Mouse (Mus musculus) frontal cortex, postnatal 25 days (tissue): ENCODE data around the gene Vsnl1.

Experiments
- DNase-seq, 2 experiments: peaks; one replicate each; pipeline ENCODE4 v3.0.0; 2022; ENCODE audit warnings: low spot score in 2 of 2

The Vsnl1 gene

DNA sequence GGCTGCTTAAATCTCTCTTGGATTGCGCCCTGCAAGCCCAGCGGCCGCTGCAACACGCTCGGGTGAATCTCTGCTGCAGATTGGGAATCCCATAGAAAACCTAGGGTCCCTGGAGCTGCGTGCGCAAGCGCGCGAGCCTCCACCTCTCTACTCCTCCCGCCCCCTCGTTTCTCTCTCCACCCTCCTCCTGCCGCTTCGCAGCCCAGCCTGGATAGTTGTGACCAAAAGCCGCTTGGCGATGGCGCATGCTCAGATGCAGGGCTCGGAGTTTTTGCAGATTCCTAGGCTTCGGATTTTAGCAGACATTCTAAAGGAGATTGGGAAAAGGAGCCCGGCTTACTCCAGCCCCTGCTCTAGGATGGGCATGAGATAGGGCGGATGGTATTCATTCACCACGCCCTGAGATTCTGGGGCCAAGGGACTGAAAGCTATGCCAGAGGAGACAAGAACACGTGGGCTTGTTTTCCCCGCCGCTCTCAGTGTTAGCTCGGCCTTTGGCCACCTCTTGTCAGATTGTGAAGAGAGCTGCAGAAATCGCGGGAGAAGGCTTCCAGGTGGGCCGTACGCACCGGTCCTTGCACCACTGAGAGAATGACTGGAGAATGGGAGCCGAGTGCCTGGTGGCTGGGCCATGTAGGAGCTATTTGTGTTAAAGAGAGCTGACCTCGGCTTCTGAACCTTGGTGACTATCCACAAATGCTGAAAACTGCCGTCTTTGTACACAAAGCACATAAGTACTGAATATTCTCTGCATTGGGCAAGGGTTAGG, at the start of gene Vsnl1:
Gene Vsnl1, minus strand, starts transcription at position 117 of the 769 bp plus-strand sequence.
- peak; percentile 70 to 81 for DNase-seq

DNA sequence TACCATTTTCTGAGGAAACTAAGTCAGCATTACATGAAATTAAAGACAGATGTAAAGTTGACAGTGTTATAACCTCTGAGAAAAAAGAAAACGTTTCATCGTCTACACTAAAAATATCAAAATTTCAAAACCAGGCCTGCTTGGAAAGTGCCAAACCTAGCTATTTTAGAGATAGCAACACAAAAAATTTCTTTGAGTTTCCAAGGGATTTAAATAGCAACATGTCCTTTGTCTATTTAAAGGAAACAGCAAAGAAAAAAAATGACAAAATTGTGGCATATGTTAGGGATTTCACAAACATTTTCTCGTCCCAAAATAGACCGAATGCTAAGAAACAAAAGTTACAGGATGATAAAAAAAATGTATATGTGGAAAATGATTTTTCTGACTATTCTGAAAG, 20.2 kb upstream of the Vsnl1 start:
- DNase-seq, result no peak

DNA sequence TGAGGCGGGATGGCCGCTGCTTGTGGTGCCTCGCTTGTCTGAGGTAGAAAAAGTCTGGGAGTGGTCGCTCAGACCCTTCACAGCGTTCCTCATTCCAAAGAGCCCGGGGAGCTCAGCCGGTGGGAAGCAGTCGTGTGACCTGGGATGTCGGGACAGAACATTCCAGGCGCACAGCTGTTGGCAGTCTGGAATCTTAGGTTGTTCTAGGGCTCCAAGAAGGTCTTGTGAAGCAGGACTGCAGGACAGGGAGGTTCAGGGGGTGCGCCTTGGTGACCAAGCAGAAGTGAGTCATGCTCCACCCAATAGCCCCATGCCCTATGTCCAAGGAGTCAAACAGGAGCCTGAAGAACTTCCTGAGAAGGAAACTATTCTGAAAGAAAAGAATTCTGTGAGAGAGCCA, 19.8 kb upstream of the Vsnl1 start:
- no peak for DNase-seq

DNA sequence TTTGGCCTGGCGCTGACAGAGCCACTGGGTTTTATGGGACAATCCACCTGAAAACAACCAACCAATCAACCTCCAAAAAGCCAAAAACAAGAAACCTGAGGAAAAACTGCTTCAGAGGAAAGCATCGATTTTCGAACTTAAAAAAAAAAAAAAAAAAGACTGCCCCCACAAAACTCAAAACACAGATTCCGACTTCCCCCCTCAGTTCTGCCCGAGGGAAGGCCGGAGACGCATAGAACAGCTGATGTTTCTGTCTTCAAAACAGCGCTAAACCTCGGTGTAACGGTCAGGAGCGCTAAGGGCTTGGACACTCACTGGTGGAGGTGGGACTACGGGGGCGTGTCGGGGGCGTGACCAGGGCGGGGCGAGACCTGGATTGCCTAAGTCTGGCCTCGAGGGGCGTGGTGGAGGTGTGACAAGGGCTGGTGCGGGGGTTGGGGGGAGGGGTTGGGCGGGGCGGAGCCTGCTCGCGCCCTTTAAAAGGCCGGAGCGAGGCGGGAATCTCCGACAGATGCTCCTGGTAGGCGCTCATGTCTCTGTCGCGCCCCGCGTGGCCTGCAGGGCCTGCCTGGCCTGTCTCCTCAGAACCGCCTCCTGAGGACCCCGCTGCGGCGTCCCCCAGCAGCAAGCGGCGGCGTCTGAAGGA, 19.3 kb upstream of the Vsnl1 start, which contains the start of gene Rad51ap2:
Gene Rad51ap2, plus strand, starts transcription at position 531 of the 646 bp plus-strand sequence.
- peak; percentile 64 to 70 for DNase-seq

DNA sequence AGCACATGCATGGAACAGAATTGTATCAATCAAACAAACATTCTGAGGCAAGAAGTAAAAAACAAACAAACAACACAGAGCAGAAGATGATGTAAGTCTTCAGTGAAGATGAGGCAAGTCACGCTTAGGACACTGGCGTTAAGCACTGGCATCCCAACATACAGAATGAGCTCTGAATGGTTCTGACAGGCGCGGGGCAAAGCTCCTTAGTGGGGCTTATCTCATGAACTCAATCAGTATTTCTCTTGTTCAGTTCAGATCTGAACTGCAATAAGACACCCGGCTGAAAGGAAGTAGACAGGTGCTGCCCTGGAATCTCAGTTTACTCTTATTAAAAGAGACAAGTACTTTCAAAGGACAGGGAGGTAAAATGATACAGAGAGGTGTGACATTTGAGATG, 17.7 kb upstream of the Vsnl1 start:
- DNase-seq, result no peak

DNA sequence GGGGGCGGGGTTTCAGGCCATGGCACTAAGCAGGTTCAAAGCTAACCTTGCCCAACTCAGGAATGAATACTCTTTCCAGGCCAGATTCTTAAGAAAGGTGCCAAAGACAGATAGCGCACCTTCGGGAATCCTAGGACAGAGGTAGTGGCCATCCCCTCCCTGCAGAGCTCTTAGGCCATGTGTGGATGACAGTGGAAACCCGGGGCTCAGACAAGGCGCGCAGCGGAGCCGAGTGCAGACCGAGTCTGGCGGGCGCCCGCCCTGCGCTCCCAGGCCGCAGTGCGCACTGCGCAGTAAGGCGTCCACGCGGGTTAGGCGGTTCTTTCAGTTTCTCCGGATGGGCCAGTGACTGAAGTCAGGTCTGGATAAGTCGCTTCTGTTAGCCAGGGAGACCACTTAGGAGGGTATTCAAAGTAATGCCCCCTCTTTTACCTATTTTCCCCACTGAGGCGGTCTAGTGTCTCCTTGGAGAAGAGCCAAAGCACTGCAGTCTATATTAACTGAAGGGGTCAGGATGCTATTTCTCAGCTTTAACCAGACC, 1.6 kb upstream of the Vsnl1 start:
- no peak for DNase-seq

DNA sequence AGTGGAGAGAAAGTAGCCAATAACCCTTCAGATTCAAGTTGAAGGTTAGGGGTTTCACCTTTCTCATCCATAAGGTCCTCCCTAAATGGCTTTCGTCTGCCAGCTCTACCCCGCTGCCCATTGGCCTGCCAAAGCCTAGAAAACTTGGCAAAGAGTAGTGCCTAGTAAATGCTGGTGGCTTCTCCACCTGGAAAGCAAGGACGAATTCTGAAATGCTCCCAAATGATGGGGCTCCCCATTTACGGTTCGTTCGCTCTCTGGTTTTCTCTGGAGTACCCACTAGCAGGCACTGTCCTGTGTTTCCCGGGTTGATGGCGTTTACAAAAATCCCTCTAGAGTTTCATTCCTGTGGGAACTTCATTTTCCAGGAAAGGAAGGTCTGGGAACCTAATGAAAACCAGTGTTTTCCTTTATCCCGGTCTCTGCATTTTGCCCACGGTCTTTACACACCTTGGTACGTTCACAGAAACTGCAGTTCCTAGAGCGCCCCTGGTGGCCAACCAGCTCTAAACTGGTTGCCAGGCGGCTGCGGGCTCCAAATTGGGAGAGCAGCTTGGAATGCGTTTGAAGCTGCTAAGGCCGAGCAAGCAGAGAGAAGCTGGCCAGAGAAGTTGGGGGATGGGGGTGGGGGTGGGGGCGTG, 973 bp upstream of the Vsnl1 start:
- DNase-seq, result peak; percentile 58 to 77

DNA sequence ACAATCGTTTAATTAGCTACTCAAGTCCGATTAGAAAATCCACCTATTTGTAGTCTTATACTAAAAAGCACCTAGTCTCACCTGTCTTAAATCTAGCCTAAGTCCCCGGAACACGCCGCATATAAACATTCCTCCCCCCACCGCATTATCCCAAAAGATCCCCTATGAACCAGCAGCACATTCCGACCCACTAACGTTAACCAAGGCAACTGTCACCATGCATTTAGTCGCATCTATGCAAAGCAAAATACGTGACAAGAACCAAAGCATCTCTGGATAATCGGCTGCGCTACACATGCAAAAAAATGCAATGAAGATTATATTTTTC, 426 bp downstream of the Vsnl1 start:
- DNase-seq, result no peak

DNA sequence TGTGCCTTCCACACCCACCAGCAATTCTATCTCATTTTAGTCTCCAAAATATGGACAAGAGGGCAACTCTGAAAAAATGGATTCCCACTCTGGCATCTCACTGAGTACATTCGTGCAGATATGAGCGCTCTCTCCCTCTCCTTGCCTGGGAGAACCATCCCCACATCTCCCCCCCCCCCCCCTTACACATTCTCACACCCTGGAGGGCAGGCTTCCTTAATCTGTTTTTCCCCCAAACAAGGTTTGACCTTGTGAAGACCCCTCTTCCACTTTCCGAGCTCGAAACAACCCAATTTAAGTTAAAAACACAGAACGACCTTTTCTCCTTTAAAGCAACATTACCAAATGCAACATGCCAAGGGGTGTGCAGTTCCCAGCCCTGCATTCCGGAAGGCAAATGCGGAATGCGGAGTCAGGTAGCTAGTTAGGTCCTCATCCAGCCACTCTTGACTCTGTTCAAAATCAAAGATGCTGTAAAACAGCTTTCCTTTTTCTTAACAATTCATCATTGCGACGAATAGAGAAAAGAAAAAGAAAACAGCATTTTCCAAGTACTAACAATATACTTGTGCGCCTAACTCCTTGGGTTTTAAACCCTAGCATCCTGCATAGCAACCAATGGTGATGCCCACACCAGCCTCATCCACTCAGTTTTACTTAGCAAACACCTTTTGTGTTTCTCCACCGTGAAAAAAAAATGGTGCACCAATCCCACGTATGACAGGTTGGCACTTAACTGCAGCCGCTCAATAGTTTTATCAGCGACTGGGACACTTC, 979 bp downstream of the Vsnl1 start:
- no peak for DNase-seq

DNA sequence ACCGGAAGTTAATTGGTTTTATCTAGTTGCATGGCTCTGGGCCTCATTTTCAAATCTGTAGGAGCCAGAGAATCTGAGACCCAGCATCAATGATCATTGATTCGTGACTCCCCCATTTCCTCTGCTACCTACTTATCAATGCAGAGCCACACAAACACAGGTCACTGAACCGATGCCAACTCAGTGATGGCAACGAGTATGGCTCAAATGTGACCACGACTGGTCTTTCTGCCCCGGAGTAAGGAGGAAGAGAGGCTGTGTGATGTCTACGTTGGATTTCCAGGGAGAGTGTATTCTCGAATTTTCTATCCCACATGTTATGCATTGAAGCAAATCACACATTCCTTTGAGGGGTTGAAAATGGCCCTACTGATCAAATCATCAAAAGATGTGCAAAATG, 2.0 kb downstream of the Vsnl1 start:
- DNase-seq, result no peak

DNA sequence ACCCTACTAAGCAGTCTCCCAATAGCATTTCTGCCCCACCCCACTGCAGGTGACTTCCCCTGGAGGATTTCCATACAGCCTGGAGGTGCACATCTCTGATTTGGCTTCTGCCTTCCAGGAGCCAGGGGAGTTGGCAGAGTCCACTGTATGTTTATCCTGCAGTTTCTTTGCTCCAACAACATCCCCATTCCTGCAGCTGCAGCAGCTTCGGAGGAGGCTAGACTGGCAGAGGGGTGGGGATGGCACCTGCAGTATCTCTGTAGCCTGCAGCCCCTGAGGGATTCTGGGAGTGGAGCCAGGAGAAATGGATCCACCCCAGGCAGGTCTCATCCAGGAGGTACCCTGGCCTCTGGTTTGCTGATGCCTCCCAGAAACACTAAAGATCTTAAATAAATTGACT, 2.7 kb downstream of the Vsnl1 start:
- DNase-seq, result no peak

DNA sequence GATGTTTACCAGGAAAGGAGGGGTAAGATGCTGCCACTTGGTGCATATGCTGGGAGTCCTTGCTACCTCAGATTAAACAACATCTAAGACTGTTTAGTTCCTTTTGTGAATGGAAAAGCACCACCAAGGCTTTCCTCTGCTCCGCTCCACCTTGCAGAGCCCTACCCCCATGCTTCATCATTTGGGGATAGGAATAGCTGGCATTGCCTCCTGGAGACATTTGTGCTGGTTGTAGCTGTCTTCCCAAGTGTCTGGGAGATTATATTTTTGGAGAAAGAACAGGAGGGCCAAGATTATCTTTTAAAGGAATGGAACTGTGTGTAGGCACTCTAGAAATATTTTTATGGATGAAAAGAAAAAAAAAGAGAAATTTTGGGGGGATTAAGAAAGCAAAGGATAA, 3.3 kb downstream of the Vsnl1 start:
- DNase-seq, result no peak

DNA sequence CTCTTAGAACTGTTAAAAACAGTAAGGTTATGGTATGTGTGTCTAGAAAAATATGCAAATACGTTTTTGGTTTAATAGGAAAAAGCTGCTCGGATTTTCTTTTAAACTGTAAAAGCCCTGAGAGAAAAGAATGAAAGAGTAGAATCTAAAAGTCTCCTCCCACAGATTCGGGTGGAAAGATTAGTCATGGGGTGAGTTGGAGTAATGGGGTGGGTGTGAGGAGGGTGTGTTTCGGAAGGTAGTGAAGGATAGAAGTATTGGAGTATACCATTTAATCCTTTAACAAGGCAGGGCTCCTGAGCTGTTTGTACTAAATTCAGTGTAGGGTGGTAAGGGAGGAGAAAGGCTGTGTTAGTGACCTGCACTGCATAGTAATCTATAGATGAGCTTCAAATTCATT, 9.0 kb downstream of the Vsnl1 start:
- no peak for DNase-seq

DNA sequence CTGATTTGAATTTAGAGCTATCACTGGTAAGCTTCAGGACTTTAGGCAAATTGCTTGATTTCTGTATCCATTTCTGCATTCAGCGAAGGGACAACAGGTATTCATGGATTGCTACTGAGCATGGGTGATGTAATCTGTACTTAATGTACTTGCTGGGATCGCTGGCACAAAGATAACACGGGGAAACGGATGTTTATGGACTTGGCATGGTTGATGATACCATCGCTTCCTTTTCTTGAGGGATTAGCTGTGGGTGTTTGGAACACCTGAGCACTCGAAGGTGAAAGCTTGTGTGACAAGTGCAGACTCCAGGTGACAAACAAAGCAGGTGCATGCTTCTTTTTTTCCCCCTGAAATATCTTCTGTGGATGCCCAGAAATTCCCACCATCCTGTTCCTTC, 18.3 kb downstream of the Vsnl1 start:
- no peak for DNase-seq

DNA sequence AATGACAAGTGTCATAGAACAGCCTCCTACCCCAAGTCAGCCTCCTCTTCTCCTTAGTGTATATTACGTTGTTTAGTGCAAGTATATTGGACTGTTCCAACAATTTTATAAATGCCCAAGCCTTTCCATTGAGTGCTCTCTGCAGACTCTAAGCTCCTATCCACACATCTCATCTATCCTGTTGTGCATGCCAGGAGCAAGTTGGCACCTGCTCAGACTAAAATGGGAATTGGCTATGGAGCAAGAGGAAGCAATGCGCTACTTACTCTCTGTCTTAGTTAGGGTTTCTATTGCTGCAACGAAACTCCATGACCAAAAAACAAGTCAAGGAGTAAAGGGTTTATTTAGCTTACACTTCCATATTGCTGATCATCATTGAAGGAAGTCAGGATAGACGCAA, 28.7 kb downstream of the Vsnl1 start:
- DNase-seq, result no peak

DNA sequence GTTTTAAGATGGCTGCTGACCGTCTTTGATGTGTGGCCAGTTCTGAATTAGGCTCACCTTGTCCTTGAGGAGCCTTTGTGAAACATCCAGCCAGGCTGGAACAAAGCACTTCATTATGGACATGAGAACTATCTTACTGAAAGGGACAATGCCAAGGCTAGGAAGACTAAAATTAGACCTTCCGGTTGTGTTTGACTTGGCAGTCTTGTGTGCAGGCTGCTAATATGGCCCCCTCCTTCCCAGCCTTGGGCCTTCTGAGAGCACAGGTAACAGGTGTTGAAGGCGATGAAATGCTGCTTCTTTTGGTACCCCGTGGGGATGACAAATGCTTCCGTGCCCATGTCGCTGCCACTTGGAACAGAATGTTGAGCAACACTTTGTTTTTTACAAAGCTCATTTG, 37.6 kb downstream of the Vsnl1 start:
- no peak for DNase-seq

DNA sequence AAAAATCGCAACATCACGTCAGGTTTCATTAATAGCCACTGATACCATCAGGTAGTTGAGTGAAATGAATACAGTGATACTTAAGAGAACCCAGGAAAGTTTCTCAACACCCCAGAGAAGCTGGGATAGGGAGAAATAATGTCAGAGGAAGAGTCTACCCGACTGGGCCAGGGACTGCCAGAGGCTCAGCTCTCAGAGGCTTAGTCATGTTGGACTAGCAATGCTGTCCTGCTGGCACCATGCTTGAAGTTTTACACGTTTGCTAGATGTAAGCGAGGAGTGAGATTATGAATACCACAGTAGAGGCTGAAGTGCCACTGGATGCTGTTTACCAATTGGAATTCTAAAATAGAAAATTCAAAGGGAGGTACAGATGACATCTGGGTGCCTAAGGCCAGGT, 39.4 kb downstream of the Vsnl1 start:
- no peak for DNase-seq

DNA sequence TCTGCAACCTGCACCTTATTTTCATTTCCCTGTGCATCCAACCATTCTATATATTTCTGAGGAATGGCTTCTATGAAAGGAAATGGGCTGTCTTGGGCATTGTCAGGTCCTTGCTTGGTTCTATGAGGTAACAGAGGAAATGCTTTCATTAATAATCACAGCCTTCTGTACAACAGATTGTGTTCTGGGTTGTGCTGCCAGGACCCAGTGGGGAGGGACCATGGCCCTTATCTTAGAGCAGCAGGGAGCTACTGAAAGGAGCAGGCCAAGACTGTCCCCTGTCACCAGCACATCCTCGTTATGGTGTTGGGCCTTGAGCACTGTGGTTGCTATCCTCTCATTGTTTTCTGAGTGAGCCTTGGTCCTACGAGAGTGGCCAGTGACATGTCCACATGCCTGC, 40.9 kb downstream of the Vsnl1 start:
- no peak for DNase-seq

DNA sequence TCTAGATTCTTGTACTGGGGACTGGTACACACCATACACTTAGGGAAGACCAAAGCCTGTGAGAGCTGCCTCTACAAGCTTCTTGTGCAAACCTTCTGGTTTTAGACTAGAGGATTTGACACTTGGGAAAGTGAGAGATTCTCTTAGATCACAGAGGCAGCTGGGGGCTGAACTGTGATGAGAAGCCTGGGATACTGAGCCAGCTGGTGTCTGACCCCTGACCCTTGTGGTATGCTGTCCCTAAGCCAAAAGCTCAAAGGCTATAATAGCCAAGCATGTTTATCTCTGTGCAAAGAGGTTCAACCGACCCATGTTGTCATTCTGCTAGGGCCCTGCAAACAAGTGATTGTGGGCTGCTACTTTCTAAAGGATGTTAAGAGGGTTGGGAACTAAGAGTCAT, 43.9 kb downstream of the Vsnl1 start:
- DNase-seq, result no peak

DNA sequence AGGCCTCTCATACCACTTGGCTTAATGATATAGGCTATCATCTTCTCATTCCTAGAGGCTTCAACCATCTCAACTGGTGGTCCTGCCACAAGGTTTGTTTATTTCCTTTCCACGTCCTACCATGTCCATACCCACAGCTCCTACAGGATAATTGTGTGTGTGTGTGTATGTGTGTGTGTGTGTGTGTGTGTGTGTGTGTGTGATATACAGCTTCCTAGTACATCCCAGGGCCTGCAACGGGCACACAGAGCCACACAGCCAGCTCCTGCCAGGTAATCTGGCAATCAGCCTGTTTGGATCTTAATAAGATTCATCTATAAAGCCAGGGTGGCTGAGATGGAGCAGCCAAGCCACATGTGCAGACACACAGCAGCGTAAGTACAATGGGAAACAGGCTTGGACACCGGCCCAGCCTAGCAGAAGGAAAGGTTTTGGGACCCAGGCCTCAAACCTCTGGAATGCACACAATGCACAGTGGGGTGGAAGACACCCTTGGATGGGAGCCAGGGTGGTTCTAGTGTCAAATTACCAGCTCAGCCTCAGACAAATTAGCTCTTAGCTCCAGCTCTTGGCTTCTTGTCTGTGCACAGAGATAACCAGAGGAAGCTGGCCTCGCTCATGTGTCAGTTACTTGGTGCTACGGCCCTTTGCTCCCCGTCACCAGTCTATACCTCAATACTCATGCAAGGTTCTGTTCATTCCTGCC, 45.0 kb downstream of the Vsnl1 start:
- DNase-seq, result no peak

DNA sequence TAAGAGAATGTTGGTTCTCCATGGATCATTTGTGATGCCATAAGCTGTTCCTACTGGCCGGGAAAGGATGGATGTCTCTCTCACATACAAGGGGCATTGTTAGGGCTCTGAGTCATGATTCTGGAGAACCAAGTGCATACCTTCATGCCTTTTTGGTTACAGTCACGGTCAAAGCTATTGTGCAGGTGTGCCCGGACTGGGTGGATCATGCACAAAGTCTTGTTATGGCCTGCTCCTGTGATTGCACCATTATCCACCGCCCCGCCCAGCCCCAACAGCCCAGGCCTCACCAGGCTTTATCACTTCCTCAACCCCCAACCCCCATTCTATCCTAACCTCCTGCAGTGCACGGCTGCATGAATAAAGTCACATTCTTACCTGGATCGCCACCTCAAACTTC, 47.3 kb downstream of the Vsnl1 start:
- DNase-seq, result no peak

DNA sequence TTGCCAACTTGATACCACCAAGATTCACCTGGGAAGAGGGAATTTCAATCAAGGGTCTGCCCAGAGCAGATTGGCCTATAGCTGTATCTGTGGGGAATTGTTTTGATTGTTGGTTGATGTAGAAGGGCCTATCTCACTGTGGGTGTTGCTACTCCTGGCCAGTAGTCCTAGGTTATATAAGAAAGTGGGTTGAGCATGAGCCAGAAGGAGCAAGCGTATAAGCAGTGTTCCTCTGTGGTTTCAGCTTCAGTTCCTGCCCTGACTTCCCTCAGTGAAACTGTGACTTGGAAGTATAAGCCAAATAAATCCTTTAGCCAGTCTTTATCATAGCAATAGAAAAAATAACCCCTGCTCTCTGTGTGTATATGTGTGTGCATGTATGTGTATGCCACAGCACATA, 51.7 kb downstream of the Vsnl1 start:
- no peak for DNase-seq
